15 mouse cellular contexts compared by ENCODE assay signal in the genomic region with DNA sequence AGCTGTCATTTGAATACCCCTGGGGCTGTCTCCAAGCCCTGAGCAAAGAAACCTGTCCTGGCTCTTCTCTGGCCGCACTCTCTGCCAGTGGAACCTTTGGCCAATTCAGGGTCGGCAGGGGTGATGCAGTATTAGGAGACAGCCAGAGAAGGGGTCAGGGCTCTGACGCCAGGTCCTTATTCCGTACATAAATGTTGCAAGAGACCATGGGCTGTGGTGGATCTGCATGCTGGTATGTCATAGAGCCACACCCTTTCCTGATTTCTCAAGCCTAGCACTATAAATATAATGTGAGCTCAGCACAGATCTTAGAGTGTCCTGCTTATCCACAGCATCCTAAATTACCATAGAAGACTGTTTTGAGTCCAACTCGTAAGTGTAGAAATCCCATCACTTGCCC.
DNase-seq lines count a peak whose midpoint lies in the region; ATAC-seq and TF ChIP-seq lines count a peak whose summit lies in the region.
"Had no signal": no experiment of that assay in that cellular context is flagged by ENCODE, and none has a peak within 500 bp of the region (broad histone marks: within the 10 kb centered on the region; RNA-seq: fewer than 3 reads in every experiment).

No protein-coding gene starts in this region.

- H3K9me3 ChIP-seq in kidney, embryonic 16.5 days (ENCODE audit: low read length), result no peaks in the 10 kb centered on the region
- H3K9me3 ChIP-seq in heart, postnatal 0 days (replicated peaks; ENCODE audit: control insufficient read depth, low read length), result no peaks in the 10 kb centered on the region
- H3K9me3 ChIP-seq: midbrain, embryonic 12.5 days had no signal

- peaks cover 13% of the 10 kb centered on the region; the same call in 1 of the 2 replicates for H3K4me1 ChIP-seq in kidney, embryonic 16.5 days (ENCODE audit: insufficient read depth, low read length)
- H3K4me1 ChIP-seq in heart, postnatal 0 days (ENCODE audit: control insufficient read depth, insufficient read depth), result peaks cover 28% of the 10 kb centered on the region

- no peak for TF ChIP-seq EP300 in heart, postnatal 0 days (IDR thresholded peaks at IDR 0.05; ENCODE audit: low read depth)

- ATAC-seq in kidney, embryonic 16.5 days (ENCODE audit: low FRiP score, low TSS enrichment), result no peak
- ATAC-seq in heart, postnatal 0 days (ENCODE audit: insufficient read depth, low read depth), result 0 out of 2 replicates have a peak, but pooled peaks have one; percentile 31
- ATAC-seq in monocyte, adult 5-6 weeks (replicated peaks; ENCODE audit: insufficient number of reproducible peaks, low FRiP score, low TSS enrichment, poor library complexity, severe bottlenecking), result peak; percentile 81
- no peak for ATAC-seq in cerebellum, adult (ENCODE audit: insufficient number of reproducible peaks, low FRiP score, low TSS enrichment)

- H3K9ac ChIP-seq in kidney, embryonic 16.5 days (replicated peaks; ENCODE audit: low read length), result no peak overlapping the region
- no peak overlapping the region for H3K9ac ChIP-seq in heart, postnatal 0 days (replicated peaks; ENCODE audit: low read depth, low read length)
- H3K9ac ChIP-seq: midbrain, embryonic 12.5 days had no signal

- no peak overlapping the region for H3K4me2 ChIP-seq in kidney, embryonic 16.5 days (replicated peaks; ENCODE audit: low read depth, low read length)
- H3K4me2 ChIP-seq in heart, postnatal 0 days (ENCODE audit: low read depth, low read length), result no peak overlapping the region
- H3K4me2 ChIP-seq: midbrain, embryonic 12.5 days had no signal

- H3K36me3 ChIP-seq in kidney, embryonic 16.5 days (ENCODE audit: insufficient read depth, low read length), result no peaks in the 10 kb centered on the region
- H3K36me3 ChIP-seq in heart, postnatal 0 days (replicated peaks; ENCODE audit: control insufficient read depth, insufficient read depth, low read length), result no peaks in the 10 kb centered on the region
- H3K36me3 ChIP-seq: midbrain, embryonic 12.5 days had no signal

- WGBS in kidney, embryonic 16.5 days, result 72% methylated on average over 5 of the region's 5 CpGs
- WGBS in heart, postnatal 0 days, result 48% methylated on average over 5 of the region's 5 CpGs

- peak overlapping the region; percentile 67; the same call in 1 of the 2 replicates for H3K27ac ChIP-seq in kidney, embryonic 16.5 days (ENCODE audit: low read length)
- peak overlapping the region; percentile 46 for H3K27ac ChIP-seq in heart, postnatal 0 days (ENCODE audit: low read depth)
- H3K27ac ChIP-seq: midbrain, embryonic 12.5 days had no signal

- DNase-seq in gastrocnemius, adult 18-20 months (ENCODE audit: low spot score), result peak; percentile 58
- no peak for DNase-seq in gastrocnemius, postnatal 36 days
- DNase-seq in kidney, adult 11 months, result no peak
- DNase-seq in heart, postnatal 0 days (ENCODE audit: low spot score), result peak; percentile 53
- DNase-seq in ovary, postnatal 36 days (ENCODE audit: low spot score), result no peak
- DNase-seq: adrenal gland, postnatal 10 days; cerebellum, adult 9-10 months; kidney, postnatal 25 days; left cerebral cortex, postnatal 4 days; spleen, adult 18-20 months; thymus, postnatal 36 days had no signal

- no peak for TF ChIP-seq CTCF in heart, postnatal 0 days (IDR thresholded peaks at IDR 0.05; ENCODE audit: low read depth)

- no peak overlapping the region for H3K4me3 ChIP-seq in kidney, embryonic 16.5 days (ENCODE audit: low read length)
- H3K4me3 ChIP-seq in heart, postnatal 0 days (ENCODE audit: low read depth, low read length), result no peak overlapping the region
- H3K4me3 ChIP-seq: midbrain, embryonic 12.5 days had no signal

- no peaks in the 10 kb centered on the region for H3K27me3 ChIP-seq in kidney, embryonic 16.5 days (ENCODE audit: insufficient read depth, low read length)
- no peaks in the 10 kb centered on the region for H3K27me3 ChIP-seq in heart, postnatal 0 days (ENCODE audit: control insufficient read depth, insufficient read depth, low read length)
- H3K27me3 ChIP-seq: midbrain, embryonic 12.5 days had no signal

- intact Hi-C loops in gastrocnemius, postnatal 36 days (cut with DNase I), result no loop called here

Comparison
In these comparisons a context has a peak if more than half of its experiments do, and no peak if none do; other contexts are left out.
1. DNase-seq: peak in gastrocnemius, adult 18-20 months (single experiment) and heart, postnatal 0 days (single experiment); none in gastrocnemius, postnatal 36 days (0 of 2), kidney, adult 11 months (single experiment) and ovary, postnatal 36 days (single experiment).
2. ATAC-seq: peak in heart, postnatal 0 days (single experiment) and monocyte, adult 5-6 weeks (single experiment); none in kidney, embryonic 16.5 days (single experiment) and cerebellum, adult (single experiment).